Mouse (Mus musculus): ENCODE data around the gene Pdp2. TPM values are rescaled to one million over a fixed set of nuclear protein-coding genes. Genes with fewer than 3 reads are reported as not detected.

Gene Pdp2
- polyA plus RNA-seq, 1 experiment from 2014 or later = 18.2 TPM

DNA sequence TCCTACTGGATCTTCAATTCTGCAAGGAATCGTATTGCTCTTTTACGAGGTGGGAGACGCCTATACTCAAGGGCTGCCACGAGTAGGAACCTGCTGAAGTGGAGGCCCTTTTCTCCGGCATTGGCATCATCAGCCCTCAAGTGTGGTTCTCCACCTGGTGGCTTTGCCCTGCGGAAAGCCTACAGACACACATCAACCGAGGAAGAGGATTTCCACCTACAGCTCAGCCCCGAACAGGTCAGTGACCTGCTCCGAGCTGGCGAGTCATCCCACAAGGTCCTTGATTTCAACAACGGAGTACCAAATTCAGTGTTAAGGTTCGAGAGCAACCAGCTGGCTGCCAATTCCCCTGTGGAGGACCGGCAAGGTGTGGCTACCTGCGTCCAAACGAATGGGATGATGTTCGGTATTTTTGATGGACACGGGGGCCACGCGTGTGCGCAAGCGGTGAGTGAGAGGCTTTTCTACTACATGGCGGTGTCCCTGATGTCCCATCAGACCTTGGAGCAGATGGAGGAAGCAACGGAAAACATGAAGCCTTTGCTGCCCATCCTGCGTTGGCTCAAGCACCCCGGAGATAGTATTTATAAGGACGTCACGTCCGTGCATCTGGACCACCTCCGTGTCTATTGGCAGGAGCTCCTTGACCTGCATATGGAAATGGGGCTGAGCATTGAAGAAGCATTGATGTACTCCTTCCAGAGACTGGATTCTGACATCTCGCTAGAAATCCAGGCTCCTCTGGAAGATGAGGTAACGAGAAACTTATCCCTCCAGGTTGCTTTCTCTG, 2.5 kb downstream of the Pdp2 start:
- DNase-seq (no peak), ATAC-seq (ENCODE audit: low FRiP score, low TSS enrichment) (no peak)
- Histone ChIP-seq H3K4me2 (ENCODE audit: low read length) (no peak overlapping the region), H3K4me1 (ENCODE audit: control insufficient read depth, insufficient read depth, low read length) (0 out of 2 replicates have a peak, but pooled peaks cover 3% of the 10 kb centered on the region), H3K4me3 (replicated peaks; ENCODE audit: low read depth, low read length) (no peak overlapping the region), H3K9ac (replicated peaks; ENCODE audit: low read length) (no peak overlapping the region), H3K9me3 (ENCODE audit: control insufficient read depth, low read length) (no peaks in the 10 kb centered on the region), H3K36me3 (ENCODE audit: control insufficient read depth, insufficient read depth, low read length) (peaks cover 31% of the 10 kb centered on the region), H3K27ac (replicated peaks; ENCODE audit: low read depth, low read length) (no peak overlapping the region), H3K27me3 (ENCODE audit: control insufficient read depth, insufficient read depth, low read length) (no peaks in the 10 kb centered on the region)
- 96% methylated on average over 31 of the region's 31 CpGs for WGBS

DNA sequence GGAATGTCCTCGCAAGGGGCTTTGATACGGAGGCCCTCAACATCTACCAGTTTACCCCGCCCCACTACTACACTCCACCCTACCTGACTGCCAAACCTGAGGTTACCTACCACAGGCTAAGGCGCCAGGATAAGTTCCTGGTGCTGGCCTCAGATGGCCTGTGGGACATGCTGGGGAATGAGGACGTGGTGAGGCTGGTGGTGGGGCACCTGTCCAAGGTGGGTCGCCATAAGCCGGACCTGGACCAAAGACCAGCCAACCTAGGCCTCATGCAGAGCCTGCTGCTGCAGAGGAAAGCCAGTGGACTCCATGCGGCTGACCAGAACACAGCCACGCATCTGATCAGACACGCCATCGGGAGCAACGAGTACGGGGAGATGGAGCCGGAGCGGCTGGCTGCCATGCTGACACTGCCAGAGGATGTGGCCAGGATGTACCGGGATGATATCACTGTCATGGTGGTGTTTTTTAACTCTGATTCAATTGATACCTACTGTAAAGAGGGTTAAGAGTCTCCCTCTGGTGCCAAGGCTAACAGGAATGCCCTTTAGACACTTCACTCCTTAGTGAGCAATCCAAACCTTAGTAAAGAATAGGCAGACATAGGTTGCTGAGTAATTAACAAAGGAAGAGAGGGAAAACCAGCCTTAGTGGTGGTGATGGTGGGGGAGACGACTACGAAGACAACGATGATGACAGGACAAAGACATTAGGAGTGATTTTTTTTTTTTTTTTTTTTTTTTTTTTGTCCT, 3.5 kb downstream of the Pdp2 start:
- H3K9ac ChIP-seq (replicated peaks; ENCODE audit: low read length) = no peak overlapping the region; the same call in 1 of the 2 replicates
- ATAC-seq (ENCODE audit: low FRiP score, low TSS enrichment) = no peak
- H3K4me1 ChIP-seq (ENCODE audit: control insufficient read depth, insufficient read depth, low read length) = 0 out of 2 replicates have a peak, but pooled peaks cover 3% of the 10 kb centered on the region
- 96% methylated on average over 19 of the region's 19 CpGs for WGBS
- no peak for DNase-seq
- H3K4me3 ChIP-seq (replicated peaks; ENCODE audit: low read depth, low read length) = no peak overlapping the region
- H3K27ac ChIP-seq (replicated peaks; ENCODE audit: low read depth, low read length) = no peak overlapping the region
- H3K27me3 ChIP-seq (ENCODE audit: control insufficient read depth, insufficient read depth, low read length) = no peaks in the 10 kb centered on the region
- H3K9me3 ChIP-seq (ENCODE audit: control insufficient read depth, low read length) = no peaks in the 10 kb centered on the region
- peaks cover 31% of the 10 kb centered on the region for H3K36me3 ChIP-seq (ENCODE audit: control insufficient read depth, insufficient read depth, low read length)
- no peak overlapping the region for H3K4me2 ChIP-seq (ENCODE audit: low read length)

DNA sequence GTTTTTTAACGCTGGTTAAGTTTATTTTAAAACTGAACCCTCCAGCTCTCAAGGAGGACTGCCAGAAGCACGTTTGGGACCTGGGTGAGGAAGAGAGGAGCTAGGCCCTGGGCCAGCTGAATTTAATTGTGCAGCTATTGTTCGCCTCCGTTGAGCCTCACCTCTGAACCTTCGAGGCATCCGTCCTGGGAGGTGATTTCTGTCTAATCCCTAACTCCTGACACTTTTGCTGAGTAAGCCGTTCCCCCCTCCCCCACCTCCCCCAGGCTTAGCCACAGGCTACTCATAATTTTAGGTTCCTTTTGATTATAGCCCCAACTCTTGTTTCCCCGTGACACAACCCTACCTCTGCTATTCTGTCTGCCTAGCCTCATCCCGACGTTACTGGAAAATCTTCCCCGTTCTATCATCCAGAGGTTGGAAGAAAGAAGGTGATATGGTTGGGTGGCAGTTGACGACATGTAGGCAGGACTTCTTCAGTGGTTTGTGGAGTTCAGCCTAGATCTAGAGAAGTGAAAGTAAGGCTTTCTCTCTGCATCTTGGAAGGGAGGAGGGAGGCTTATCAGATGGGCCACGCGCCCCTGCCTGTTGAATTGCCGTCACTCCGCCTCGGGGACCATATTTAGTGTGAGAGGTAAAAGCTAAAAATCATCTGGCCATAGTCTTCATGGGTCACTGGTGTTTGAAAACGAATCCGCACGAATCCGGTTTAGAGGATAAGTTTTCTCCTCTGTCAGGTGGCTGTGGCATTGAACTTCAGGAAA, 4.7 kb downstream of the Pdp2 start:
- Histone ChIP-seq H3K36me3 (ENCODE audit: control insufficient read depth, insufficient read depth, low read length) (peaks cover 31% of the 10 kb centered on the region), H3K4me2 (ENCODE audit: low read length) (no peak overlapping the region), H3K27ac (replicated peaks; ENCODE audit: low read depth, low read length) (no peak overlapping the region), H3K9ac (replicated peaks; ENCODE audit: low read length) (no peak overlapping the region), H3K4me1 (ENCODE audit: control insufficient read depth, insufficient read depth, low read length) (0 out of 2 replicates have a peak, but pooled peaks cover 3% of the 10 kb centered on the region), H3K4me3 (replicated peaks; ENCODE audit: low read depth, low read length) (no peak overlapping the region), H3K27me3 (ENCODE audit: control insufficient read depth, insufficient read depth, low read length) (no peaks in the 10 kb centered on the region), H3K9me3 (ENCODE audit: control insufficient read depth, low read length) (no peaks in the 10 kb centered on the region)
- ATAC-seq (ENCODE audit: low FRiP score, low TSS enrichment) (no peak), DNase-seq (no peak)
- WGBS = 84% methylated on average over 21 of the region's 21 CpGs

GRCm38 (mm10) chr8:104597656-104598055, 6.4 kb downstream of the Pdp2 start:
- no peak overlapping the region for H3K4me2 ChIP-seq (ENCODE audit: low read length)
- 0 out of 2 replicates have a peak, but pooled peaks cover 7% of the 10 kb centered on the region for H3K4me1 ChIP-seq (ENCODE audit: control insufficient read depth, insufficient read depth, low read length)
- peaks cover 31% of the 10 kb centered on the region for H3K36me3 ChIP-seq (ENCODE audit: control insufficient read depth, insufficient read depth, low read length)
- H3K27me3 ChIP-seq (ENCODE audit: control insufficient read depth, insufficient read depth, low read length) = no peaks in the 10 kb centered on the region
- no peaks in the 10 kb centered on the region for H3K9me3 ChIP-seq (ENCODE audit: control insufficient read depth, low read length)
- DNase-seq (no peak), ATAC-seq (ENCODE audit: low FRiP score, low TSS enrichment) (no peak)
- WGBS = 88% methylated on average over 6 of the region's 6 CpGs
- no peak overlapping the region for H3K4me3 ChIP-seq (replicated peaks; ENCODE audit: low read depth, low read length)
- H3K9ac ChIP-seq (replicated peaks; ENCODE audit: low read length) = no peak overlapping the region
- no peak overlapping the region for H3K27ac ChIP-seq (replicated peaks; ENCODE audit: low read depth, low read length)

GRCm38 (mm10) chr8:104598496-104598895, 7.2 kb downstream of the Pdp2 start:
- no peak for ATAC-seq (ENCODE audit: low FRiP score, low TSS enrichment)
- 74% methylated on average over 6 of the region's 6 CpGs for whole genome bisulfite sequencing

GRCm38 (mm10) chr8:104601386-104601785, 10.1 kb downstream of the Pdp2 start:
- Histone ChIP-seq H3K36me3 (ENCODE audit: control insufficient read depth, insufficient read depth, low read length) (0 out of 2 replicates have a peak, but pooled peaks cover 3% of the 10 kb centered on the region), H3K9me3 (ENCODE audit: control insufficient read depth, low read length) (no peaks in the 10 kb centered on the region), H3K4me2 (ENCODE audit: low read length) (no peak overlapping the region), H3K4me1 (ENCODE audit: control insufficient read depth, insufficient read depth, low read length) (0 out of 2 replicates have a peak, but pooled peaks cover 7% of the 10 kb centered on the region), H3K27me3 (ENCODE audit: control insufficient read depth, insufficient read depth, low read length) (no peaks in the 10 kb centered on the region), H3K4me3 (replicated peaks; ENCODE audit: low read depth, low read length) (no peak overlapping the region), H3K27ac (replicated peaks; ENCODE audit: low read depth, low read length) (no peak overlapping the region), H3K9ac (replicated peaks; ENCODE audit: low read length) (no peak overlapping the region)
- no peak for DNase-seq
- no peak for ATAC-seq (ENCODE audit: low FRiP score, low TSS enrichment)
- 21% methylated on average over 7 of the region's 7 CpGs for WGBS

More at GRCm38 (mm10) chr8:104598496-104598895, 7.2 kb downstream of the Pdp2 start:
- Histone ChIP-seq H3K27ac (replicated peaks; ENCODE audit: low read depth, low read length) (no peak overlapping the region), H3K27me3 (ENCODE audit: control insufficient read depth, insufficient read depth, low read length) (no peaks in the 10 kb centered on the region), H3K4me2 (ENCODE audit: low read length) (no peak overlapping the region), H3K9ac (replicated peaks; ENCODE audit: low read length) (no peak overlapping the region), H3K4me1 (ENCODE audit: control insufficient read depth, insufficient read depth, low read length) (0 out of 2 replicates have a peak, but pooled peaks cover 7% of the 10 kb centered on the region), H3K4me3 (replicated peaks; ENCODE audit: low read depth, low read length) (no peak overlapping the region), H3K36me3 (ENCODE audit: control insufficient read depth, insufficient read depth, low read length) (peaks cover 29% of the 10 kb centered on the region), H3K9me3 (ENCODE audit: control insufficient read depth, low read length) (no peaks in the 10 kb centered on the region)
- no peak for DNase-seq

- DNase-seq (no peak), ATAC-seq (ENCODE audit: low FRiP score, low TSS enrichment) (no peak)
- no peaks in the 10 kb centered on the region for H3K36me3 ChIP-seq (ENCODE audit: control insufficient read depth, insufficient read depth, low read length)
- H3K4me1 ChIP-seq (ENCODE audit: control insufficient read depth, insufficient read depth, low read length) = 0 out of 2 replicates have a peak, but pooled peaks cover 7% of the 10 kb centered on the region
- H3K9ac ChIP-seq (replicated peaks; ENCODE audit: low read length) = no peak overlapping the region
- H3K9me3 ChIP-seq (ENCODE audit: control insufficient read depth, low read length) = no peaks in the 10 kb centered on the region
- no peak overlapping the region for H3K27ac ChIP-seq (replicated peaks; ENCODE audit: low read depth, low read length)
- under 1% methylated on average over 12 of the region's 12 CpGs for WGBS
- H3K27me3 ChIP-seq (ENCODE audit: control insufficient read depth, insufficient read depth, low read length) = no peaks in the 10 kb centered on the region
- peak overlapping the region; percentile 41 for H3K4me2 ChIP-seq (ENCODE audit: low read length)
- no peak overlapping the region for H3K4me3 ChIP-seq (replicated peaks; ENCODE audit: low read depth, low read length)
Observed at GRCm38 (mm10) chr8:104601941-104602371, 10.7 kb downstream of the Pdp2 start.

DNA sequence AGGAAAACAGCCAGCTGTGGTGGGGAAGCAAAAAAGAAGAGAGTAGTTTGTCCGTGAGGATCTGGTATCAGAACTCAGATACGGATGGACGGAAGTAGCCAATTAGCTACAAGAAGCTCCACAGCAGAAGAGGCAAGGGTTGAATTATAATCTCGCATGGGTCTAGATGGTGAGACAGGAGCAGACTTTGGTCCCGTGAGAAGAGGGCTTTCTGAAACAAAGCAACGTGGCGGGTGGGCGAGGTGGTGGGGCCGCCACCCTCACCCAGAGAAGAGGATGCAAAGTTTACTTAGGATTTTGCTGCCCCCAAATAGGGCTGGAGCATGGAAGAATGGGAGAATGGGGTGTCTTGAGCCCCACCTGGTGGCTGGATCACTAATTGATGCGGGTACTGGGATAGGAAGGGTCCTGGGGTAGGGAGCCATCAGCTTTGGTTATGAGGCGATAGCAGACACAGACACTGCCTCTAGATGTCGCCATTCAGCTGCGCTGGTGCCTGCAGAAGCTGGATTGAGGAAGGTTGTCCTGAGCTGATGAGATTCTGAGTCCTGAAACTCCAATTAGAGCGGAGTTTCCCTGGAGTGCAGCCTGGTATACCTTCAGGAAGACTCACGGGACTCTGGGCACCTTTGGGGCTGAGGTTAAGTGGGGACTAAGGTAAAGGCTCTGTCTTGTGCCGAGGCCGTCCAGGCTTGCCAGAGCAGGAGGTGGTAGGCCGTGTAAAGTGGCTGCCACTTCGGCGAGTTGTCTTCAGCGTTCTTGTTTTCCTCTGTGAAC, 11.4 kb downstream of the Pdp2 start:
- H3K27me3 ChIP-seq (ENCODE audit: control insufficient read depth, insufficient read depth, low read length) = no peaks in the 10 kb centered on the region
- H3K9ac ChIP-seq (replicated peaks; ENCODE audit: low read length) = no peak overlapping the region
- no peaks in the 10 kb centered on the region for H3K9me3 ChIP-seq (ENCODE audit: control insufficient read depth, low read length)
- no peak overlapping the region for H3K27ac ChIP-seq (replicated peaks; ENCODE audit: low read depth, low read length)
- WGBS = 19% methylated on average over 21 of the region's 21 CpGs
- DNase-seq (peak; percentile 94), ATAC-seq (ENCODE audit: low FRiP score, low TSS enrichment) (peak; percentile 90)
- no peaks in the 10 kb centered on the region for H3K36me3 ChIP-seq (ENCODE audit: control insufficient read depth, insufficient read depth, low read length)
- 0 out of 2 replicates have a peak, but pooled peaks cover 7% of the 10 kb centered on the region for H3K4me1 ChIP-seq (ENCODE audit: control insufficient read depth, insufficient read depth, low read length)
- H3K4me2 ChIP-seq (ENCODE audit: low read length) = peak overlapping the region; percentile 41
- no peak overlapping the region for H3K4me3 ChIP-seq (replicated peaks; ENCODE audit: low read depth, low read length)
